Mouse (Mus musculus) c-Kit-positive CD71-negative TER-119-negative erythroid progenitor cells, embryonic 14.5 days (primary cell): ENCODE measurements around the gene Csnk1e.

ENCODE experiments used
- DNase-seq: peaks from one replicate; pipeline ENCODE4 v3.0.0-alpha.2; 2013; ENCODE audit warnings: low read depth

The Csnk1e gene

GRCm38 (mm10) chr15:79442961-79443518 lies 12.3 kb downstream of the Csnk1e start:
- DNase-seq: no peak

- no peak for DNase-seq
Observed at GRCm38 (mm10) chr15:79442257-79442611, 13.1 kb downstream of the Csnk1e start.

DNA sequence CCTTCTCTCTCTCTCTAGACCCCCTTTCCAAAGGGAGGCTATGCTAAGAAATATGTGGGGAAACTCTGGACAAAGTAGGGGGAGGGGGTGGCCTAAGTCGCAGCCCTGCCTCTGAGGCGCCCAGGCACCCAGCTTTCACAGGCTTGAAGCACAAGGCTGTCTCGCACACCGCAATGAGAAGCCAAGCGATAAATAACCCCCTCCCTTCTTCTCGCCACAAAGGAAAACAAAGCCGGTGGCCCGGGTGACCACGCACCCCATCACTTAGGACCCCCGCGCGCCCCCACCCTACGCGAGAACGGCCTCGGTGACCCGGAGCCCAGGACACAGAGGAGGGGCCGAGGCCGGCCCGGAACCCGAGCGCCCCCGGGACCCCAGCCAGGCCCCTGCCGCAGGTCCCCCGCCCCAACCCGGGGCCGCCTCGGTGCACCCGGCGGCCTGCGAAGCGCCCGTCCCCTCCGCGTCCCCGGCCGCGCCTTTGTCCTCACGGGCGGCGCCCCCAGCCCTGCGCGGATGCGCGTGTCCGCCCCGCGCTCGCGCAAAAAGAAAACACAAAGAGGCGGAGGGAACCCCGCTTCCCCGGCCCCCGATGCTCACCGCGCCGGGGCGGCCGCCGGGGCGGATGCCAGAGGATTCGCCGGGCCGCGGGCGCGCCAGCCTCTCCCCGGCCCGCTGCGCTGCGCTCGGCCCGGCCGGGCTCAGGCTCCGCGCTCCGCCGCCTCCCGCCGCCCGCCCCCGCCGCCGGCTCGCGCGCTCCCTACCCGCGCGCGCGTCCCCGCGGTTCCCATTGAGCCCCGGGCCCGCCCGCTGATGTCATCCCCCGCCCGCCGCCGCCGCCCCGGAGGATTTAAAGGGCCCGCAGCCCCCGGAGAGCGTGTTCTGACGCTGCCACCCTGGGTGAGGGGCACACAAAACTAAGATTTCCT lies 13.8 kb downstream of the Csnk1e start:
- peak; percentile 30 for DNase-seq

DNA sequence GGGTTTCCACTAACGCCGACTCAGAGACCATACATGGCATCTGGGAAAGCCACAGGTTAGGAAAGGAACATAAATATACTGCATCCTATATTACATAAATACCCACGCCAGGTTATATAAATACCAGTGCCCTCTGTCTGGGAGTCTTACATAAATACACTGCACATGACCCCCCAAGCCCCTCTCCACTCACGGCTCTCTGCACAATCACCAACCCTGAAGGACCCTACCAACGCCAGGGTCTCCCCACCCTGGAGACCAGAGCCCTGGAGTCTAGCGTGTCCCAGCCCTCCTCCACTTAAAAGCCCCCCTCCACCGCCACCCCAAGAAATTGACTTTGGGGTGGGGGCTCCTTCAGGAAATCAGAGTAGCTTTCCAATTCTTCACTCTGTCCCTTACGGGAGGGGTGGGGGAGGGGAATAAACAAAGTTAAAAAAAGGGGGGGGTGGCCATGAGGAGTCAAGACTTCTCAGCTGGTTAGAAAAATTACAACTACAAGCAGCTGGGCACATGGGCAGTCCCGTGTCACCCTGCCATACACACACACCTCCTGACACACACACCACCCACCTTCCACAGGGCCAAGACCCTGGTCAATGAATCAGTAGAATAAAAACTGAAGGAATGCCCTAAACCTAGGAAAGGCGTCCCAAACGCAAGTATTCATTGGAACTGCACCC lies 14.6 kb downstream of the Csnk1e start:
- no peak for DNase-seq

DNA sequence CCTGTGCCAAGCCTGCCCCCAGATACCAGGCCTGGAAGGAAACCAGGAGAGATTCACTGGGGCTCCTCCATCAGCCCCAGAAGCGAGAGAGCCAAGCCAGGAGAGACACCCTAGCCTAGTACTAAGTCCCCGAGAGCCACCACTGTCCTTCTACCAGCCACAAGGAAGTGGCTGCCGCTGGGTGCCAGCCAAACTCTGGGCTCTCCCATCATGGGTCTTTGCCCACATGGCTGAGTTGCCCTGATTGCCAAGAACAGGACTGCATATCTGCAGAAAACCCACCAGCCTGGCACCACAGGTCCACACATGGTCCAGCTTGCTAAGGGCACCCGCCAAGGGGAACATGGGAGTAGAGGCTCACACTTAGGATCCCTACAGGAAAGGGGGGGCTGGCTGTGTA lies 15.1 kb downstream of the Csnk1e start:
- no peak for DNase-seq

DNA sequence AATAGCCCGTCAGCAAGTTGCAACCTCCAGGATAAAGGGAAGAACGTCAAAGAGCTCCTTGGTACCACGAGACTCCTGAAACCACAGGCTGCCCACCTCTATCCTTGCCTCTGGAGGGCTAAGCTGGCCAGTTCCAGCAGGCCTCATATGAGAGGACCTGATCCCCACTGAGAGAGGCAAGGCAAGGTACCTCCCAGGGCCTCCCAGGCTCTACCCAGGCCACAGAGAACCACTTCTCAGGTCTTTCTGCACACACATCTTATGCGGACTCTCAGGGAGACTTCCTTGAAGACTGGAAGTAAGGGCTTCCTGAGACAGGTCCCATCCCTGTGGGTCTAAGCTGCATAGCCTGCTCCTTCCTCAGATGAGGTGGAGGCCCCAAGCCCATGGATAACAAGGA lies 16.0 kb downstream of the Csnk1e start:
- DNase-seq: no peak

DNA sequence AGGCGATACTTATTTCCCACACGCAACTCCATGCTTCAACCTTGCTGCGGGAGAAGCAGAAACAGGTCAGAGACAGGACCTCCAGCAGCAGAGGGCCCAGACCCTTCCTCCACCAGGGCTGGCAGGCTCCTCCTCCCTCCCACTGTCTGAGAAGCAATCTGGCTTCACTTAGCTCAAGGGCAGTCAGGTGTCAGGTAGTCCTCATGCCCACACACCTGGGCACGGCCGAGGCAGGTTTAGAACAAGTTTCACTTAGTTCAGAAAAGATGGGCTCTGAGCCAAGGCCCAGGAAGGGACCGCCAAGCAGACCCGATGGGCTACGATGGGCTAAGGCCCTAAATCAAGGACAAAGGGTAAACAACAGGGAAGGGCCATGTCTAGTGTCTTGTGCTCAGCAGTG lies 16.6 kb downstream of the Csnk1e start:
- DNase-seq: no peak

GRCm38 (mm10) chr15:79438209-79438810 lies 17.1 kb downstream of the Csnk1e start:
- no peak for DNase-seq

DNA sequence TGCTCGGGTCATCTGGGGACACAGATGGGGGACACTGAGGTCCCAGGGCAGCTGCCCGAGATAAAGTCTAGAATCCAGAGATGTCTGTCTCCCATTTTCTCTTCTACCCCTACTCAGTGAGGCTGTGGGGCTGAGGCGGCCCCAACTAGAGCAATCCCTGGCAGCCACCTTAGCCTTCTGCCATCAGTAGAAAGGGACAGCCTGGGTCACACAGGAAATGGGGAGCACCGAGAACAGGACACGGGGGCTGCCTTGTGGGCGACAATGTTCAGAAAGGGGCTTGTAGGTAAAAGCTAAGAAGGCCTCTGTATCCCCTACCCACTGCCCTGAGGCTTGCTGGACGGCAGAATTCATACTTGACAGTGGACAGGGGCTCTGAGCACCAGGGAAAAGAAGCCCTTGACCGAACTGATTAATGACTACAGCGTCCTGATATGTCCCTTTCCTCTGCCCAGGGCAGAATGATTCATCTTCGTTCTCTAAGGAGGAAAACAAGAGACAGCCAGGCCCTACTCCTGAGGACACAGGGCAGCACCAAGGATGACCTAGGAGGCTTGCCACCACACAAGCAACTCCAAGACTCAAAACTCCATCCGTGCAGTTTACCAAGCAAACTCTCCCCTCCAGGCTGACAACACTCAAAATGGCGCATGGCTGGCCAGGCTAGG lies 17.7 kb downstream of the Csnk1e start:
- DNase-seq: no peak

DNA sequence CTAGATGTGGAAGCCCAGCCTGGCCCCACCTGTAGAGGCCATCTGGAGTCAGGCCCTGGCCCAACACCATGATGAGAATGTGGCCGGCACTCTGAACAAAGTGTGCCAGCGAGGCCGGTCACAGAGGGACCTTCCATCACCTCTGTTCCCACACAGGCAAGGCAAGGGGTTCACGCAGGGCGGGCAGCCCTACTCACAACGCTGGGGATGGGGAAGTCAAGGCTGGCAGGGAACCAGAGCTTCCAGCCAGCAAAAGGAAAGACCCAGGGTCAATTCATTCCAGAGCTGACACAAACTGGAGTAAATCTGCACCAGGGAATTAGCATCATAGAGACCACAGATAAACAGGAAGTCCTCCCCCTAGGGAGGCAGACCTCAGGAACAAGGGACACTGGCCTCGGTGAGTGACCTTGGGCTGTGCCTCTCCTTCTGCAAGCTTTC lies 18.9 kb downstream of the Csnk1e start:
- no peak for DNase-seq

DNA sequence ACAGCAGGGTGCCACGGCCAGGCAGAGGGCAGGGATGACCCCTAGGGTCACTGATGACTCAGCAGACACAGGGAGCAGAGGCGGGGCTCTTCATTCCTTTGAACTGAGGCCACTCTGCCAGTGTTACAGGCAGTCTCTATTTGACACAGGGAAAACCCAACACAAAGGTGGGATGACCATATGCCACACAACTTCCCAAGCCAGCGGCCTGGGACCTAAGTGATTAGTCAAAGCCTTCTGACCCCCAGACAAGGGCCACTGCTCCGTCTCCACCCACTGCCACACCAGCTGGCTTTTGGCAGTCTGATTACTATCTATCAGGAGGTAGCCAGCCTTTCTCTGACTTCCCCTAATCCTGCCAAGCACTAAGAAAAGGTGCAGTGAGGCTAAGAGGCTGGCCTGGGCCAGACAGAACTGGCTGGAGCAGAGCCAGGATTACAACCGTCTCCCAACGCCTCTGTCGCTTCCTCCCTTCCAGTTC lies 20.1 kb downstream of the Csnk1e start:
- no peak for DNase-seq

GRCm38 (mm10) chr15:79432892-79433291 lies 22.5 kb downstream of the Csnk1e start:
- no peak for DNase-seq

DNA sequence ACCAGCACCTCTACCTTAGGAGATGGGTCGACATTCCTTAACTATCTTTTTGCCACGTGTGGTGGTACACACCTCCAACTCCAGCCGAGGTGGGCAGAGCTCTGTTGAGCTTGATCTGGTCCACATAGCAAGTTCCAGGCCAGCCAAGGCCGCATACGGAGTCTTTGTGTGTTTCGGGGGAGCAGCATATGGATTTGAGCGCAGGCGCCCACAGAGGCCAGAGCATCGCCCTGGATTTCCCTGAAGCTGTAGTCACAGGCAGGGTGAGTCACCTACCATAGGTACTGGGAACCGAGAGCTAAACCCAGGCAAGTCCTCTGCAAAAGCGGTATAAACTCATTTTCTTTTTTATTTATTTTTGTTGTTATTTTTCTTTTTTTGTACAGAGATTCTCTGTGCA lies 23.0 kb downstream of the Csnk1e start:
- DNase-seq: no peak

DNA sequence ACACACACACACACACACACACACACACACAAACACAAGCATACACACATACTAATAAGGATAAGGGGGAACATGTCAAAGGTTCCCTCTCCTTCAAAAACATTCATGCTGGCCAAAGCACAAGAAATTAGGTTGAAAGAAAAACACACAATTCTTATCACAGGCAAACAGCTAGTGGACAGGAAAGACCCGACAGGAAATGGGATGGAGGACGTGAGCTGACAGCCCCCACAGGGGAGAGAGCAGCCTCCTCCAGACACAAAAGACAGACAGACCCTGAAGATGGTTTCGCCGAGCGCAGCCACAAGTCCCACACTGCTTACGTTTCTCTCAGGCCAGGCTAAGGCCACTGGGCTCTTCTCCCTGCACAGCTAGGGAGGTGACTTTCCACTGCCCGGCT lies 23.4 kb downstream of the Csnk1e start:
- no peak for DNase-seq

DNA sequence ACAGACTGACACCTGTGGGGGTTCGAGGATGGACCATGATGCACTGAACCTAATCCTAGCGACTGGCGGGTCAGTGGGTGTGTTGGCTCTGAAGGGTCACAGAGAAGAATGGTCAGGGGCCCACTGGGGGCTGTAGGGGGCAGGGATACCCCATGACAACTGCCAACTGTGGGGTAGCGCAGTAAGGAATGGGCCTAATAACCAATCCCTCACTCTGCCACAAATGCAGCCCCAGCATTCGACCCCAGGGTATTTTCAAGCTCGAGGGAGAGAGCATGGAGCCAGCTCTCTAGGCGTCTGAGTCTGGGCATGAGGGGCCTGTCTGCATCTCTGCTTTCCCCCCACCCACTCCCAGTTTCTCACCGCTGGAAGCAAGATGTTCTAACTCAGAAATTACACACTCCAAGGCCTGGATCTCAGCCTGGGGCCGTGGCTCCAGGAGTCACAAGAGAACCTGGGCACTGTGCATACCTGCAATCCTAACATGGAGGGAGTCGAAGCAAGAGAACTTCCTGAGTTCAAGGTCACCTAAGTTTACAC lies 24.8 kb downstream of the Csnk1e start:
- no peak for DNase-seq

DNA sequence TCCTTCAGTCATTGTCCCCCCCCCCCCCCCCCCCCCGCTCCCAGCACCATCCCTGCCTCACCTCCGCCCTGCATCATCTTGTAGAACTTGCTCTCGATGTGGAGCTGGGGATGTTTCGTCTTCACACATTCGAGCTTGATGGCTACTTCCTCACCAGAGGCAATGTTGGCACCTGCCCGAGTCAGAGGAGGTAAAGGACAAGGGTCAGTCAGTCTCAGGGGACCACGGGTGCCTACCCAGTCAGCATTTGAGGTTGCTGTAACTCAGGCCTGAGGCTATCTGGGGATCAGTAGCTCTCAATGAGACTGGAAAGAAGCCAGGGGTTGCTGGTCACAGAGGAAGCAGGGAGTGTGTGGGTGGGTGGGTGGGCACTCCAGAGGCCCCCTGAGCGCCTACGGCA lies 25.4 kb downstream of the Csnk1e start:
- DNase-seq: no peak

GRCm38 (mm10) chr15:79429527-79429926 lies 25.8 kb downstream of the Csnk1e start:
- no peak for DNase-seq

DNA sequence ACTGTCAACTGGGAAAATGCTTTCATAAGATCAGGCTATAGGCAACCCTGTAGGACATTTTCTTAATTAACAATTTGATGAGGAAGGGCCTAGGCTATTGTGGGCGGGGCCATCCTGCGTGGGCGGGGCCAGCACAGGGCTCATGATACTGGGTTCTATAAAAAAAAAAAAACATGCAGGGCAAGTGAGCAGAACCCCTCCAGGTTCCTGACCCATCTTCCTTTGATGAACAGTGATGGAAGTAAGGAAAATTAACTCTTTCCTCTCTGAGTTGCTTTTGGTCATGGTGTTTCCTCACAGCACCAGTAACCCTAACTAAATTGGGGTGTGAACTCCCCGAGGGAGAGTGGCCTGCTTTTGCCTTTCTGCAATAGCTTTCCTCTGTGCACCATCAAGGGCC lies 26.8 kb downstream of the Csnk1e start:
- DNase-seq: no peak

- no peak for DNase-seq
Observed at GRCm38 (mm10) chr15:79427516-79427915, 27.9 kb downstream of the Csnk1e start.

DNA sequence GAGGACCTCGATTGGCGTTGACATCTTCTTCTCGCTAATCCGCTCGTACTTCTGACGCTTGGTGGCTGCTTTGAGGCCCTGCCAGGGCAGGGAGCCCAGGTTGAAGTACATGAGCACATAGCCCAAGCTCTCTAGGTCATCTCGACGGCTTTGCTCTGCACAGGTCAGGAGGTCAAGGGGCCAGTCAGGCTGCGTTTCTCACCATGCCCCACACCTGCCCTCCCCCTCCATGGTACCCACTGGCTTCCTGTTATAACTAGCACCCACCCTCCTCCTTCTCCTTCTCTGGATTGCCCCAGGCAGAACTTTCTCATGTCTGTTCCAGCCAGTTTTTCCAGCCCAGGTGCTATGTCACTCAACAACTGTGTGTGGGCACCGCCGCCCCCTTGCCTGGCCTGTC lies 29.9 kb downstream of the Csnk1e start:
- no peak for DNase-seq

- DNase-seq: no peak
Observed at GRCm38 (mm10) chr15:79424602-79425001, 30.8 kb downstream of the Csnk1e start.
